Mouse (Mus musculus) lung, postnatal 36 days (tissue): ENCODE results near the gene Nbas.

ENCODE experiments used
- DNase-seq: peaks from one replicate; pipeline ENCODE4 v3.0.0; 2022; ENCODE audit warnings: mixed read lengths

The Nbas gene

GRCm38 (mm10) chr12:13543806-13544205 is 274.9 kb downstream of the Nbas start:
- no peak for DNase-seq

GRCm38 (mm10) chr12:13563646-13564289 is 294.8 kb downstream of the Nbas start:
- no peak for DNase-seq

GRCm38 (mm10) chr12:13564330-13564729 is 295.4 kb downstream of the Nbas start:
- no peak for DNase-seq

DNA sequence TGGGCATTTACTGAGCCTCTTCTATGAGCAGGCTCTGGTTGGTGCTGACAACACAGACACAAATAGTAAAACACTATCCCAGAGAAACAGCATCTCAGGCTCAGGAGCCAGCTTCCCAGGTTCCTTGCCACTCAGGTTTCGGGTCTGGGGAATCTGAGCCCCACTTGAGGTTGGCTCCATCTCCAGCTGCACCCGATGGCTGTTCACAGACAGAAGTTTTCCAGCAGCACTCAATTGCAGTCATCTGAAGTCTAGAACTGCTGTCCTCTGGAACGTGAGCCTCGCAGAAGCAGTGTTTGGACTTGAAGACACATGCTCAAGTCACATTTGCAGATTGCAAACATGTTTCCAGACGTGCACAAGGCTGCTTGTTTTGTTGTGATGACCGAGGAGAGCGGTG is 297.5 kb downstream of the Nbas start:
- DNase-seq, result no peak

GRCm38 (mm10) chr12:13575158-13575557 is 306.2 kb downstream of the Nbas start:
- no peak for DNase-seq

DNA sequence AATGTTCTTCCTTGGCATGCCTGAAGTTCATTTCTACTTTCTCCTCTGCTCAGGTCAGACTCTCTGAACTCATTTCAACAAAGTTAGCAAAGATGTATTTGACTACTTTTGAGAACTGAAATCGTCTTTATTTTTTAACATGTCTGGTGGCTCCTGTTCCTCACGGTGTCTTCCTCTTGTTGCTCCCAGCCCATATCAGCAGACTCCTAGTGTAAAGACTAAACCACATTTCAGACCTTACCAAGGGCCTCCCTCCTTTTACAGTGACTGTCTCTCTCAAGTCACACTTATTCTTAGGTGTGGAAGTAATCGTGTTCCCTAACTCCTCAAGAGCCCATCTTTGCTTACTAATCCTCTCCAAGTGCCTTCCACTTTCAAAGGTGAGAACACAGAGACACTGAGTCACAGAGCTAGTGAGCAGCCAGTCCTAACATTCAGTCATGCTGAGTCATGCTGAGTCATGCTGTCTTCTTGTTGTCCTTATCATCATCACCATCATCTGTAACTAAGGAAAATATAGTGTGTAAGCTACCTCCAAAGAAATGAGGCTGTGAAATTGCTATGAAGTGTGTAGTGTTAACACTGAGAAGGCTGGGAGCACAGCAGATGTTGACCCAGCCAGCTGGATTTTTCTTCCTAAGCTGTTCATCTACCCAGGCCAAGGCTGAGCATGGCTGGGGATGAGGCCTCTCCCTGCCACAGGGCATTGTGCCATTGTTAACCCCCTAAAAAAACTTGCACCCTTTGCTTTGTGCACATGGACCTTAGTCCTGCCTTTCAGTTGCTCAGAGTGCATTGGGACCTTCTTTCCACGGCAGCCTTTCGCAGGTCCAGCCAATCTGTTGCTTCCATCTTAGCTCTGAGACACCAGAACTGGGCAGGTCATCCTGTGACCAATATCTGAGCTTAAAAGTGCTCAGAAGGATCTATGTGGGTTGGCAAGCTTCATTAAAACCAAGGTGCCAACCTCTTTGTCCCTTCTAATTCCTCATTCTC is 307.0 kb downstream of the Nbas start:
- no peak for DNase-seq

GRCm38 (mm10) chr12:13576761-13577160 is 307.8 kb downstream of the Nbas start:
- no peak for DNase-seq

DNA sequence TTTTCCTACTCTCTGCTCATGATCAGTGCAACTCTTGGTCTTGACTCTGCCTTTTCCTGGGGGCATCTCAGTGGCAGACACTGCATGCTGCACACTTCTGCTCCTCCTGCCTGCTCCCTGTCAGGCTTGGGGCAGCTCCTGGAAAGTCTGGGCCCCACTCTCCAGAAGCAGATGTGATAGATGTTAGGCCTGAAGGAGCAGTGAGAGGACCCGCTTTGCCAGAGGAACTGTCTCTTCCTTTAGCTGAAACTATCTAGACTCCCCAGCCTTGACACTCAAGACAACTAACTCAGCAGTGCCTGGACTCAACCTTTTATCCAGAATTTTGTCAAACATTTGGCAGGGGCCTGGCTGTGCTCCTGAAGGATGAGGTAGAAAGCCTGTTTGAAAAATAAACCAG is 311.9 kb downstream of the Nbas start:
- DNase-seq, result no peak

DNA sequence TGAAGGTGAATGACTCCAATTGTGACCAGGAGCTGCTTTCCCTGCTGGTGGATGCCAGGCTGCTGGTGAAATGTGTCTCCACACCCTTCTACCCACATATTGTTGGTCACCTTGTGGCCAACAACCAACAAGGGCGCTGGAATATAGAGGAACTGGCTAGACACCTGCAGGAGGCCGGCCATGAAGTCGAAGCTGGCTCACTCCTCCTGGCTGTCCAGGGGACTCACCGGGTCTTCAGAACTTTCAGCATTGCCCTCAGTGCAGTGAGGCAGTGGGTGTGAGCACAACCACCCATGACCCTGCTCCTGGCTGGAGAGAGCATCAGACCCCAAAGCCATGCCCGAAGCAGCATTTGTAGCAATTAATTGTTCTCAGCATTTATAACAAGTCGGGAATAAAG is 314.5 kb downstream of the Nbas start:
- DNase-seq, result no peak

GRCm38 (mm10) chr12:13585527-13586156 is 316.7 kb downstream of the Nbas start:
- DNase-seq, result no peak

GRCm38 (mm10) chr12:13587675-13588074 is 318.7 kb downstream of the Nbas start:
- DNase-seq, result no peak

- DNase-seq, result no peak
Observed at GRCm38 (mm10) chr12:13589021-13589420, 320.1 kb downstream of the Nbas start.

- DNase-seq, result no peak
Observed at GRCm38 (mm10) chr12:13594746-13595469, 326.0 kb downstream of the Nbas start.

- DNase-seq, result no peak
Observed at GRCm38 (mm10) chr12:13597026-13597425, 328.1 kb downstream of the Nbas start.

- no peak for DNase-seq
Observed at GRCm38 (mm10) chr12:13598545-13598944, 329.6 kb downstream of the Nbas start.

- DNase-seq, result no peak
Observed at GRCm38 (mm10) chr12:13602414-13602813, 333.5 kb downstream of the Nbas start.

DNA sequence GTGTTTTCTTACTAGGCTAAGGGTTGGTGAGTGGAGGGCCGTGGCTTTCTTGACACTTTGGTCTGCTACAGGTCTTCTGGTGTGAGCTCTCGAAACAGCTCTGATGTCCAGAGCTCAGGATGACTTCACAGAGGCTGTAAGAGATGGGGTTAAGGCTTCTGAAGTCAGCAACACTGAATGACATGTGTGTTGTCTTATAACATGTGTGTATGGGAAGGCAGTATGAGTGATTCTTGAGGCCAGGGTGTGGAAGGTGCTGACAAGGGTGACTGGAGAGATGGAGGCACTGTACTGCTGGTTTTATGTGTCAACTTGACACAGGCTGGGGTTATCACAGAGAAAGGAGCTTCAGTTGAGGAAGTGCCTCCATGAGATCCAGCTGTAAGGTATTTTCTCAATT is 338.1 kb downstream of the Nbas start:
- DNase-seq, result no peak

DNA sequence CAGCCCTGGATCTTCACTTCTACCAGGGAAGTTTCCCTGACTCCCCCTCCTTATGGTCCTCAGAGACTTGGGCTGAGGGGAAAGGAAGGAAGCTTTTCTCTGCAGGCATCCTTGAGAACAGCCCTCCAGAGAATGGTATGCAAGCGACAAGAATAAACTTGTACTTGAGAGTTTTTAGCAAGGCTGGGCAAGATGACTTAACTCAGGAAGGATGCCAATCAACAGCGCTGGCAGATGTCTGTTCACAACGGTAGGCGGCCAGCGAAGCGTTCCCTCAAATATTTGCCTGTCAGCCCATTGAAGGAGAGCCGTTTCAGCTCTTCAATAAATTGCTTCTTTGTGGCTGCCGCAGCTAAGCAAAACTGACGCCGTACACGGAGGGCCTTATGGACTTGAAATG is 340.1 kb downstream of the Nbas start:
- no peak for DNase-seq

GRCm38 (mm10) chr12:13613041-13613440 is 344.1 kb downstream of the Nbas start:
- no peak for DNase-seq

DNA sequence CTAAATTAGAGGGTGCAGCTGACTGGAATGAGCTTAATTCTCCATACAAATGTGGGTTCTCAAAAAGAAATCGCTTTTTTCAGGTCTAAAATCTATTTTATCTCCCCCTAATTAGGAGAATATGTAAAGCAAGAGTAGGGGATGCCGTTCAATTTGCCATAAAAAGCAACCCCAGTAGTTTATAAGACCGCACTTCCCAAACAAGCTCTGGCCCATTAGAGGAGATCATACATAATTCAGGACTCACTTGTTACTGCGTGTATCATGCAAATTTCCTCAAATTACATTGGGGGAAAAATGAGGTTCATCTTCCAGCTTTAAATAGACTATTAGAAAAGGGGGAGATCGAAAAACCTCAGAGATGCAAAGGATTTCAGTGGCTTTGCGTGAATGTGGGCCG is 346.7 kb downstream of the Nbas start:
- DNase-seq, result no peak

DNA sequence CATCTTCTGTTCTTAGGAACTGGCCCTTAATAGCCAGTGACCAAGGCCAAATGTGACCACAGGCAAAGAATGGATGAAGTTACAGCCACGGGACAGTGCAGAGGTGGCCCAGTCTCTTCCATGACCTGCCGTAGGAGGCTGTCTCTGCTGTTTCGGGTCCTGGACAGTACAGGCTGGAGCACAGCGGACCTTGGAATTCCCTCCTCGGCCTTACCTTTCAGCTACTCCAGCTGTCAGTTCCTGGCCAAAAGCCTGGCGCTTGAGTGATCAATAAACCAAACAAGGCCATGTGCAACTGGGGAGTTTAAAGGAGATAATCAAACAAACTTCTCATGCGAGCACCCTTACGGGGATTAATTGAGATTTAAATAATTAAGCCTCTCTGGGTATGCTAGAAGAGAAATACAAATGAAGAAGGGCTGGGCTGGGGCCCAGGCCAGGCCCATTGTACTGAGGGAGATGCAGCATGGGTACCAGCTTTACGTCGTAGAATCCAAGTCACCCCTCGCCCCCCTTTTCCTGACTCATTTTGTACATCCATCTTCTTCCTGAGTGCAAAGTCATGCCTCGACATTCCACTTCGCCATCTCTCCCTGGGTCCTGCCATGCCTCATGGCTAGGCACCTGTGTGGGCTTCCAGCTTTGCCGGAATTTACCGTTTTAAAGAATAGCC is 353.4 kb downstream of the Nbas start:
- no peak for DNase-seq
